ENCODE assay signal across 30 mouse cellular contexts in the genomic region with DNA sequence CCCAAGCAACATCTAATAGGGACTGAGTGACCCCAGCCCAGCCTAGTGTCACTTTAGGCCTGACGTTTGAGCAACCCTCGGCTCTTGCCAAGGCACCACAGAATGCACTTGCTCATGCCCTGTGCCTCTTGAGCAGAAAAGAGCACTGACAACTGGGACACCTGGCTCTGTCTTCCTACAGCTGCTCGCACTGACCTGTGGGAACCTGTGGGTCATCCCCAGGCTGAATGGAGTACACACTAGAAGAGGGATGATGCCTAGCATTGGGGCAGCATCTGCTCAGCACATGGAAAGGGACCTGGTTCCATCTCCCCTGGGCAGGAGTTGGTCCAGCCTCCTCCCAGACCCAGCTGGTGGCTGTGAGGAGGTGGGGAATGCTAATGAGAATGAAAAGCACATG. TPM values are rescaled to one million over a fixed set of nuclear protein-coding genes. Genes with fewer than 3 reads are reported as not detected.
"Had no signal": no experiment of that assay in that cellular context is flagged by ENCODE, and none has a peak within 500 bp of the region (broad histone marks: within the 10 kb centered on the region; RNA-seq: fewer than 3 reads in every experiment).

No protein-coding gene starts in this region.

- H3K4me3 ChIP-seq: embryonic facial prominence, embryonic 10.5 days; embryonic facial prominence, embryonic 12.5 days; embryonic facial prominence, embryonic 13.5 days; embryonic facial prominence, embryonic 15.5 days; erythroblast, embryonic 14.5 days; forebrain, embryonic 10.5 days; forebrain, embryonic 12.5 days; forebrain, embryonic 13.5 days; forebrain, embryonic 15.5 days; gastrocnemius, adult 2 months; heart, adult 2 months had no signal

- DNase-seq: cerebellum, adult 2 months; cerebellum, adult 8-10 months; cerebellum, adult 9-10 months; cerebellum, adult 9-11 months; cerebellum, postnatal 10 days; cerebellum, postnatal 14 days; cerebellum, postnatal 25 days; cerebellum, postnatal 36 days; embryo, embryonic 11 days; forebrain, postnatal 0 days; gastrocnemius, adult 2 months; gastrocnemius, postnatal 10 days; gastrocnemius, postnatal 14 days; gastrocnemius, postnatal 25 days; gastrocnemius, postnatal 36 days; heart, adult 18-20 months; heart, adult 2 months had no signal

- H3K4me2 ChIP-seq: embryonic facial prominence, embryonic 12.5 days; embryonic facial prominence, embryonic 13.5 days; embryonic facial prominence, embryonic 15.5 days; forebrain, embryonic 12.5 days; forebrain, embryonic 13.5 days; forebrain, embryonic 15.5 days had no signal

- H3K27me3 ChIP-seq: embryonic facial prominence, embryonic 12.5 days; embryonic facial prominence, embryonic 13.5 days; embryonic facial prominence, embryonic 15.5 days; forebrain, embryonic 12.5 days; forebrain, embryonic 13.5 days; forebrain, embryonic 15.5 days had no signal

- H3K9ac ChIP-seq: embryonic facial prominence, embryonic 12.5 days; embryonic facial prominence, embryonic 13.5 days; embryonic facial prominence, embryonic 15.5 days; forebrain, embryonic 12.5 days; forebrain, embryonic 13.5 days; forebrain, embryonic 15.5 days; forebrain, postnatal 0 days had no signal

- H3K9me3 ChIP-seq: embryonic facial prominence, embryonic 10.5 days; embryonic facial prominence, embryonic 12.5 days; embryonic facial prominence, embryonic 13.5 days; embryonic facial prominence, embryonic 15.5 days; forebrain, embryonic 10.5 days; forebrain, embryonic 12.5 days; forebrain, embryonic 13.5 days; forebrain, embryonic 15.5 days had no signal

- ATAC-seq: forebrain, embryonic 13.5 days; forebrain, embryonic 14.5 days; forebrain, embryonic 15.5 days; forebrain, embryonic 16.5 days; forebrain, postnatal 0 days had no signal

- H3K27ac ChIP-seq: embryonic facial prominence, embryonic 10.5 days; embryonic facial prominence, embryonic 12.5 days; embryonic facial prominence, embryonic 13.5 days; embryonic facial prominence, embryonic 15.5 days; forebrain, embryonic 10.5 days; forebrain, embryonic 12.5 days; forebrain, embryonic 13.5 days; forebrain, embryonic 15.5 days; gastrocnemius, adult 2 months; heart, adult 2 months had no signal

- H3K4me1 ChIP-seq: embryonic facial prominence, embryonic 10.5 days; embryonic facial prominence, embryonic 12.5 days; embryonic facial prominence, embryonic 13.5 days; embryonic facial prominence, embryonic 15.5 days; forebrain, embryonic 10.5 days; forebrain, embryonic 12.5 days; forebrain, embryonic 13.5 days; forebrain, embryonic 15.5 days had no signal

RNA-seq across cellular contexts. Expression of a gene that starts 15.9 kb away (rescaled TPM):
- total RNA-seq: common myeloid progenitor, adult 5-6 weeks; granulocyte monocyte progenitor cell, adult 5-6 weeks had no signal
- polyA plus RNA-seq: erythroblast, embryonic 14.5 days had no signal

RNA-seq across cellular contexts. Expression of a gene that starts 36.7 kb away (rescaled TPM):
- total RNA-seq: common myeloid progenitor, adult 5-6 weeks had no signal

RNA-seq across cellular contexts. Expression of a gene that starts 59.6 kb away (rescaled TPM):
- total RNA-seq: granulocyte monocyte progenitor cell, adult 5-6 weeks had no signal
